Mouse (Mus musculus) heart, embryonic 12.5 days (tissue): ENCODE measurements around the gene Nuak2. TPM values are rescaled to one million over a fixed set of nuclear protein-coding genes. Genes with fewer than 3 reads are reported as not detected.

Experiments used
- ATAC-seq: fragments of 200-750 bp; cut with Nextera tagmentation; 2 replicates; pipeline ENCODE4 v1.8.0; 2017; ENCODE audit warnings: moderate TSS enrichment, moderate library complexity; ENCODE audit not compliant: insufficient number of reproducible peaks, low FRiP score
- H3K27ac ChIP-seq: fragments of 300-500 bp; sonication (generic); 2 replicates; pipeline ENCODE4 v1.5.1; 2016; ENCODE audit warnings: mild to moderate bottlenecking, moderate library complexity; ENCODE audit not compliant: poor library complexity, severe bottlenecking
- H3K27me3 ChIP-seq: fragments of 300-500 bp; sonication (generic); replicated peaks from 2 replicates; pipeline ENCODE4 v1.6.1; 2016; ENCODE audit warnings: mild to moderate bottlenecking, moderate library complexity
- H3K36me3 ChIP-seq: fragments of 300-500 bp; sonication (generic); 2 replicates; pipeline ENCODE4 v1.6.1; 2016; ENCODE audit warnings: mild to moderate bottlenecking, moderate library complexity
- H3K4me1 ChIP-seq: fragments of 300-500 bp; sonication (generic); replicated peaks from 2 replicates; pipeline ENCODE4 v1.6.1; 2016; ENCODE audit warnings: mild to moderate bottlenecking
- H3K4me2 ChIP-seq: fragments of 300-500 bp; sonication (generic); 2 replicates; pipeline ENCODE4 v1.6.1; 2016; ENCODE audit warnings: mild to moderate bottlenecking, moderate library complexity
- H3K4me3 ChIP-seq: fragments of 300-500 bp; sonication (generic); 2 replicates; pipeline ENCODE4 v1.5.1; 2016; ENCODE audit warnings: mild to moderate bottlenecking
- H3K9ac ChIP-seq: fragments of 300-500 bp; sonication (generic); 2 replicates; pipeline ENCODE4 v1.6.1; 2016; ENCODE audit warnings: mild to moderate bottlenecking, moderate library complexity
- H3K9me3 ChIP-seq: fragments of 300-500 bp; sonication (generic); replicated peaks from 2 replicates; pipeline ENCODE4 v1.6.1; 2016; ENCODE audit warnings: mild to moderate bottlenecking, moderate library complexity
- WGBS: fragments of 180-500 bp; shearing (Covaris S2); methylation state at CpG from one replicate; pipeline ENCODE4 v1.1.7; 2016; 5-methylcytosine and 5-hydroxymethylcytosine counted together
- polyA plus RNA-seq: library from polyadenylated mRNA; unstranded; fragments of >200 nt; fragmentation: Nextera tagmentation; extraction: Ambion mirVana; gene quantifications from 2 replicates; pipeline ENCODE4 v1.2.1, GENCODE M21; 2016

Nuak2 gene
- polyA plus RNA-seq, 1 experiment from 2014 or later, result 2.6 TPM

- peak overlapping the region; percentile 62 for H3K4me3 ChIP-seq
- peaks cover 76% of the 10 kb centered on the region for H3K27me3 ChIP-seq
- 2% methylated on average over 70 of the region's 71 CpGs for WGBS
- H3K9me3 ChIP-seq, result no peaks in the 10 kb centered on the region
- H3K36me3 ChIP-seq, result no peaks in the 10 kb centered on the region
- H3K4me1 ChIP-seq, result peaks cover 13% of the 10 kb centered on the region
- no peak; the same call in 1 of the 2 replicates for ATAC-seq
- H3K9ac ChIP-seq, result peak overlapping the region; percentile 69
- no peak overlapping the region for H3K27ac ChIP-seq
- H3K4me2 ChIP-seq, result peak overlapping the region; percentile 97
Observed at GRCm38 (mm10) chr1:132298801-132299464, 17.0 kb upstream of the Nuak2 start.

- H3K4me3 ChIP-seq, result no peak overlapping the region
Observed at GRCm38 (mm10) chr1:132299744-132300143, 16.2 kb upstream of the Nuak2 start.

GRCm38 (mm10) chr1:132301242-132301641, 14.7 kb upstream of the Nuak2 start:
- no peak overlapping the region for H3K9ac ChIP-seq
- H3K4me2 ChIP-seq, result no peak overlapping the region
- no peaks in the 10 kb centered on the region for H3K9me3 ChIP-seq
- no peaks in the 10 kb centered on the region for H3K36me3 ChIP-seq
- H3K4me1 ChIP-seq, result peaks cover 13% of the 10 kb centered on the region
- 84% methylated on average over 5 of the region's 5 CpGs for WGBS
- no peak for ATAC-seq
- H3K4me3 ChIP-seq, result no peak overlapping the region
- peaks cover 65% of the 10 kb centered on the region for H3K27me3 ChIP-seq
- H3K27ac ChIP-seq, result no peak overlapping the region

More at GRCm38 (mm10) chr1:132299744-132300143, 16.2 kb upstream of the Nuak2 start:
- no peak overlapping the region for H3K9ac ChIP-seq
- H3K27me3 ChIP-seq, result peaks cover 74% of the 10 kb centered on the region
- H3K27ac ChIP-seq, result no peak overlapping the region
- no peaks in the 10 kb centered on the region for H3K36me3 ChIP-seq
- H3K4me2 ChIP-seq, result peak overlapping the region; percentile 97
- no peaks in the 10 kb centered on the region for H3K9me3 ChIP-seq
- 72% methylated on average over 5 of the region's 5 CpGs for whole genome bisulfite sequencing
- H3K4me1 ChIP-seq, result peaks cover 13% of the 10 kb centered on the region
- ATAC-seq, result no peak

- H3K36me3 ChIP-seq, result no peaks in the 10 kb centered on the region
- peaks cover 13% of the 10 kb centered on the region for H3K4me1 ChIP-seq
- WGBS, result 80% methylated on average over 9 of the region's 9 CpGs
- no peak overlapping the region for H3K27ac ChIP-seq
- H3K9me3 ChIP-seq, result no peaks in the 10 kb centered on the region
- peaks cover 59% of the 10 kb centered on the region for H3K27me3 ChIP-seq
- ATAC-seq, result no peak
- no peak overlapping the region for H3K4me3 ChIP-seq
- H3K9ac ChIP-seq, result no peak overlapping the region
- no peak overlapping the region for H3K4me2 ChIP-seq
Observed at GRCm38 (mm10) chr1:132302341-132302866, 13.5 kb upstream of the Nuak2 start.

GRCm38 (mm10) chr1:132304618-132305214, 11.2 kb upstream of the Nuak2 start:
- Histone ChIP-seq H3K9me3 (no peaks in the 10 kb centered on the region), H3K27me3 (peaks cover 44% of the 10 kb centered on the region)

GRCm38 (mm10) chr1:132306160-132306559, 9.8 kb upstream of the Nuak2 start:
- Histone ChIP-seq H3K4me3 (no peak overlapping the region), H3K27me3 (peaks cover 34% of the 10 kb centered on the region; the same call in 1 of the 2 replicates), H3K4me1 (peaks cover 18% of the 10 kb centered on the region), H3K9me3 (no peaks in the 10 kb centered on the region), H3K27ac (no peak overlapping the region), H3K36me3 (no peaks in the 10 kb centered on the region), H3K4me2 (no peak overlapping the region), H3K9ac (no peak overlapping the region)
- 46% methylated on average over 4 of the region's 4 CpGs for WGBS
- ATAC-seq, result no peak

More at GRCm38 (mm10) chr1:132304618-132305214, 11.2 kb upstream of the Nuak2 start:
- H3K4me3 ChIP-seq, result no peak overlapping the region
- WGBS, result 27% methylated on average over 9 of the region's 9 CpGs
- no peak overlapping the region for H3K4me2 ChIP-seq
- H3K27ac ChIP-seq, result no peak overlapping the region
- H3K4me1 ChIP-seq, result peaks cover 11% of the 10 kb centered on the region
- no peaks in the 10 kb centered on the region for H3K36me3 ChIP-seq
- no peak for ATAC-seq
- H3K9ac ChIP-seq, result no peak overlapping the region

GRCm38 (mm10) chr1:132306808-132307207, 9.1 kb upstream of the Nuak2 start:
- no peak overlapping the region for H3K9ac ChIP-seq
- H3K4me3 ChIP-seq, result no peak overlapping the region
- H3K36me3 ChIP-seq, result no peaks in the 10 kb centered on the region
- no peak overlapping the region for H3K27ac ChIP-seq
- no peaks in the 10 kb centered on the region for H3K9me3 ChIP-seq
- no peak overlapping the region for H3K4me2 ChIP-seq
- 29% methylated on average over 4 of the region's 4 CpGs for WGBS
- H3K27me3 ChIP-seq, result peaks cover 28% of the 10 kb centered on the region; the same call in 1 of the 2 replicates
- H3K4me1 ChIP-seq, result peaks cover 23% of the 10 kb centered on the region
- ATAC-seq, result no peak

DNA sequence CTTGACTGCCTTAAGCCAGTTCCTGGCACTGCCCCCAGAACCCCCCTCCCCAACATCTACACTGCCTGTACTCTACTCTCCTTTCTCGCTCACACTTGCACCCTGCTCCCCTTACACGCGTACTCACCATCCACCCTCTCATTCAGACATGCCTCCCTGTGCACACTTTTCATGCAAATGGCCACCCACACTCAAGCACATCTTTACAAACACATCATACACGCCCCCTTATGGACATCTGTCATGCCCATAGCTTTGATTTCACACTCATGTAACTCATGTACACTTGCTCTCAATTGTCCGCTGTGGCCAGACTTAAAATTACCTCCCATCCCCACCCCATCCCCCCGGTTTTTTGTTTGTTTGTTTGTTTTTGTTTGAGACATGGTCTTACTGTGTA, 8.0 kb upstream of the Nuak2 start:
- 83% methylated on average over 6 of the region's 6 CpGs for WGBS

DNA sequence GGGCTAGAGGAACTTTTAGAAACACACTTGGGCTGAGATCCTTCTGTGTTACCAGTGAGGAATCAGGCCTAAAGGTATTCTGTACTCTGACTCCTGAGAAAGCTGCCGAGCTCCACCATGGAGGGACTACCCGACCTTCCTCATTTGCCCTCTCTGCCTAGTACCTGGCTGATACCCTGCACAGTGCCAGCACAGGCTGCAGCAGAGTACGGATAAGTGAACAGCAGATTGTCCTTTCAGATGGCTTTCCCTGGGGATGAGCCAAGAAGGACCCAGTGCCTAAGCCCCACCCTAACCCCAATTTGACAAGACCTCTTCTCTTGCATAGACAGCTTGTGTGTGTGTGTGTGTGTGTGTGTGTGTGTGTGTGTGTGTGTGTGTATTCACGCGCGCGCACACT, 7.3 kb upstream of the Nuak2 start:
- no peaks in the 10 kb centered on the region for H3K9me3 ChIP-seq
- H3K4me3 ChIP-seq, result no peak overlapping the region
- no peak overlapping the region for H3K27ac ChIP-seq
- no peak overlapping the region for H3K4me2 ChIP-seq
- no peak overlapping the region for H3K9ac ChIP-seq
- no peak for ATAC-seq
- 0 out of 2 replicates have a peak, but pooled peaks cover 21% of the 10 kb centered on the region for H3K27me3 ChIP-seq
- peaks cover 31% of the 10 kb centered on the region for H3K4me1 ChIP-seq
- no peaks in the 10 kb centered on the region for H3K36me3 ChIP-seq
- WGBS, result 76% methylated on average over 7 of the region's 7 CpGs

More for the DNA sequence above, 8.0 kb upstream of the Nuak2 start:
- Histone ChIP-seq H3K9ac (no peak overlapping the region), H3K4me1 (peaks cover 31% of the 10 kb centered on the region), H3K4me3 (no peak overlapping the region), H3K4me2 (no peak overlapping the region), H3K27me3 (0 out of 2 replicates have a peak, but pooled peaks cover 21% of the 10 kb centered on the region), H3K27ac (no peak overlapping the region), H3K9me3 (no peaks in the 10 kb centered on the region), H3K36me3 (no peaks in the 10 kb centered on the region)
- ATAC-seq, result no peak

DNA sequence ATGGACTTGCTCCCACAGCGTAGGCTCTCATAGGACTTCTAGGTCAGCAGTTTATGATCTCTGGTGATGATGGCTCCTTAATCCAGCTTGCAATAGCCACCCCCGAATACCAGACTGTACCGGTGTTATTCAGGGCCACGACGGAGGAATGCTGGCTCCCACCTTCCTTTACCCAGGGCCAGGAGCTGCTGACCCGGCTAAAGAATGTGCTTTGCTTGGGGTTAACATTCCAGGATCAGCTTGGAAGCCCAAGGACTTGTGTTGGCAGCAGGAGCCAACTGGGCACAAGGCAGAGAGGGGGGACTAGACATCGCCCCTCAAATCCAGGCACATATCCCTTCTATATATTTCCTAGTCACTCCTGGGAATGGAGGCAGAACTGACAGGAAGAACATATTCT, 5.2 kb upstream of the Nuak2 start:
- no peak for ATAC-seq
- Histone ChIP-seq H3K9ac (no peak overlapping the region), H3K27ac (no peak overlapping the region), H3K36me3 (no peaks in the 10 kb centered on the region), H3K4me3 (no peak overlapping the region), H3K27me3 (peaks cover 21% of the 10 kb centered on the region; the same call in 1 of the 2 replicates), H3K4me2 (0 out of 2 replicates have a peak overlapping the region, but pooled peaks have one; percentile 13), H3K9me3 (no peaks in the 10 kb centered on the region), H3K4me1 (peaks cover 35% of the 10 kb centered on the region)
- WGBS, result 37% methylated on average over 7 of the region's 7 CpGs

DNA sequence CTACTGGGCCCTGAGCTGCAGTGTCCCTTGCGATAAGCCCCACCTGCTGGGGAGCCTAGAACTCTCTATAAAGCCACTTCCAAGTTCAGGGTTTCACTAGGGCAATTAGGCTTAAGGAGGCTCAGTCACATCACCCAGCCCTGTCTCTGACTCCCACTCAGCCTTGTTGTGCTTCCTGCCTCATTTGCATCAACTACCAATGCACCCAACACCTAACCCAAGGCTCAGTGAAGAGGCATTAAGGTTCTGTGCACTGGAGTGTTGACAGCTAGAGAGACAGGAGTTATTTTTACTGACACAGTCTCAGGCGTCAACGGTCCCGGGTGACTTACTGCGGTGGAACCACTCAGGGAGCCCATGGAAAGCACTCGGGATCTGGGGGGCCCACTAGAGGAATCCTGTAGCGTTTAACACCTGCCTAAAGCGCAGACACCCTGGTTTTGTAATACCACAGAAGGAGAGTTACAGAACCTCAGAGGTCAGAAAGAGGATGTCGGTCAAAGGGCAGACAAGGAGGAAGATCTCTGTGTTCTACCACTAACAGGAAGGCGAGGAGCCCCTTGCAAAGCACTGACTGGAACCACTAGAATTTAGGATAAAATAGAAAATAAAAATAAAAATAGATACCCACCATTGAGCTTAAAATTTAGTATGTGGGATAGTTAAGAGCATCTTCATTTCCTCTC, 4.6 kb upstream of the Nuak2 start:
- no peaks in the 10 kb centered on the region for H3K36me3 ChIP-seq
- ATAC-seq, result no peak
- no peaks in the 10 kb centered on the region for H3K9me3 ChIP-seq
- peak overlapping the region; percentile 37 for H3K4me2 ChIP-seq
- no peak overlapping the region for H3K4me3 ChIP-seq
- H3K4me1 ChIP-seq, result peaks cover 36% of the 10 kb centered on the region
- no peak overlapping the region for H3K9ac ChIP-seq
- peak overlapping the region; percentile 79 for H3K27ac ChIP-seq
- 34% methylated on average over 10 of the region's 10 CpGs for WGBS
- H3K27me3 ChIP-seq, result peaks cover 21% of the 10 kb centered on the region; the same call in 1 of the 2 replicates
